Mouse (Mus musculus) hindbrain, embryonic 12.5 days (tissue): ENCODE data around the gene Zfp784. TPM values are rescaled to one million over a fixed set of nuclear protein-coding genes. Genes with fewer than 3 reads are reported as not detected.
A peak's percentile ranks its signal among the peaks of the same experiment; 100 is the strongest.
"Not testable (repeated sequence)": the region's sequence is repeated elsewhere in the genome, so short reads cannot be mapped to it uniquely, and the experiment has no call there.

Source experiments
- ATAC-seq: fragments of 200-750 bp; cut with Nextera tagmentation; 2 replicates; pipeline ENCODE4 v1.8.0; 2017; ENCODE audit warnings: moderate TSS enrichment; ENCODE audit not compliant: low FRiP score
- H3K27ac ChIP-seq: fragments of 300-500 bp; sonication (generic); 2 replicates; pipeline ENCODE4 v1.5.1; 2016; ENCODE audit warnings: mild to moderate bottlenecking
- H3K27me3 ChIP-seq: fragments of 300-500 bp; sonication (generic); 2 replicates; pipeline ENCODE4 v1.6.1; 2016; ENCODE audit warnings: mild to moderate bottlenecking
- H3K36me3 ChIP-seq: fragments of 300-500 bp; sonication (generic); 2 replicates; pipeline ENCODE4 v1.6.1; 2016; ENCODE audit warnings: mild to moderate bottlenecking
- H3K4me1 ChIP-seq: fragments of 300-500 bp; sonication (generic); 2 replicates; pipeline ENCODE4 v1.6.1; 2016
- H3K4me2 ChIP-seq: fragments of 300-500 bp; sonication (generic); replicated peaks from 2 replicates; pipeline ENCODE4 v1.6.1; 2016; ENCODE audit warnings: mild to moderate bottlenecking
- H3K4me3 ChIP-seq: fragments of 300-500 bp; sonication (generic); 2 replicates; pipeline ENCODE4 v1.5.1; 2016; ENCODE audit warnings: mild to moderate bottlenecking
- H3K9ac ChIP-seq: fragments of 300-500 bp; sonication (generic); 2 replicates; pipeline ENCODE4 v1.6.1; 2016; ENCODE audit warnings: mild to moderate bottlenecking, moderate library complexity
- H3K9me3 ChIP-seq: fragments of 300-500 bp; sonication (generic); replicated peaks from 2 replicates; pipeline ENCODE4 v1.6.1; 2016; ENCODE audit warnings: mild to moderate bottlenecking
- WGBS: fragments of 180-500 bp; shearing (Covaris S2); methylation state at CpG from one replicate; pipeline ENCODE4 v1.1.7; 2016; 5-methylcytosine and 5-hydroxymethylcytosine counted together
- polyA plus RNA-seq: library from polyadenylated mRNA; unstranded; fragments of >200 nt; fragmentation: Nextera tagmentation; extraction: Ambion mirVana; gene quantifications from 2 replicates; pipeline ENCODE4 v1.2.1, GENCODE M21; 2016

The Zfp784 gene
- 6.1 and 6.9 TPM in 2 replicates for polyA plus RNA-seq

GRCm38 (mm10) chr7:5038109-5038732, at the start of gene Zfp784:
Zfp784 (minus strand) TSS chr7:5038446.
- peak within 1 kb of the TSS; percentile 66 for H3K4me3 ChIP-seq
- peaks cover 29% of the 10 kb centered on the region for H3K36me3 ChIP-seq
- peak; percentile 97 for ATAC-seq
- H3K27me3 ChIP-seq = no peaks in the 10 kb centered on the region
- peaks cover 12% of the 10 kb centered on the region; the same call in 1 of the 2 replicates for H3K4me1 ChIP-seq
- H3K9me3 ChIP-seq = no peaks in the 10 kb centered on the region
- peak within 1 kb of the TSS; percentile 98 for H3K27ac ChIP-seq
- peak within 1 kb of the TSS; percentile 54 for H3K4me2 ChIP-seq
- peak within 1 kb of the TSS; percentile 73 for H3K9ac ChIP-seq
- WGBS = under 1% methylated on average over 48 of the region's 48 CpGs

- H3K9ac ChIP-seq = no peak overlapping the region
- H3K36me3 ChIP-seq = peaks cover 46% of the 10 kb centered on the region
- H3K27ac ChIP-seq = no peak overlapping the region
- 89% methylated on average over 4 of the region's 4 CpGs for WGBS
- no peak overlapping the region for H3K4me3 ChIP-seq
- no peaks in the 10 kb centered on the region for H3K9me3 ChIP-seq
- H3K4me1 ChIP-seq = no peaks in the 10 kb centered on the region
- no peak overlapping the region for H3K4me2 ChIP-seq
- no peak for ATAC-seq
- H3K27me3 ChIP-seq = no peaks in the 10 kb centered on the region
Observed at GRCm38 (mm10) chr7:5087886-5088285, 49.6 kb upstream of the Zfp784 start.

GRCm38 (mm10) chr7:5086921-5087440, 48.7 kb upstream of the Zfp784 start:
- H3K4me2 ChIP-seq = no peak overlapping the region
- no peak for ATAC-seq
- peaks cover 40% of the 10 kb centered on the region for H3K36me3 ChIP-seq
- no peak overlapping the region for H3K27ac ChIP-seq
- 80% methylated on average over 5 of the region's 5 CpGs for WGBS
- H3K9ac ChIP-seq = no peak overlapping the region
- H3K4me3 ChIP-seq = no peak overlapping the region
- H3K9me3 ChIP-seq = no peaks in the 10 kb centered on the region
- H3K27me3 ChIP-seq = no peaks in the 10 kb centered on the region
- H3K4me1 ChIP-seq = peaks cover 6% of the 10 kb centered on the region; the same call in 1 of the 2 replicates

- H3K4me3 ChIP-seq = no peak overlapping the region
- no peaks in the 10 kb centered on the region for H3K9me3 ChIP-seq
- no peak overlapping the region for H3K9ac ChIP-seq
- H3K4me2 ChIP-seq = no peak overlapping the region
- H3K27ac ChIP-seq = no peak overlapping the region
- no peak for ATAC-seq
- peaks cover 19% of the 10 kb centered on the region for H3K4me1 ChIP-seq
- peaks cover 34% of the 10 kb centered on the region for H3K36me3 ChIP-seq
- WGBS = 90% methylated on average over 1 of the region's 1 CpGs
- H3K27me3 ChIP-seq = no peaks in the 10 kb centered on the region
Observed at GRCm38 (mm10) chr7:5085512-5085911, 47.3 kb upstream of the Zfp784 start.

- H3K27ac ChIP-seq = no peak overlapping the region
- no peak for ATAC-seq
- WGBS = 92% methylated on average over 18 of the region's 18 CpGs
- H3K4me1 ChIP-seq = peaks cover 19% of the 10 kb centered on the region
- no peak overlapping the region for H3K4me2 ChIP-seq
- no peak overlapping the region for H3K9ac ChIP-seq
- no peak overlapping the region for H3K4me3 ChIP-seq
- H3K27me3 ChIP-seq = no peaks in the 10 kb centered on the region
- no peaks in the 10 kb centered on the region for H3K9me3 ChIP-seq
- peaks cover 33% of the 10 kb centered on the region for H3K36me3 ChIP-seq
Observed at GRCm38 (mm10) chr7:5083325-5084105, 45.3 kb upstream of the Zfp784 start.

- peaks cover 41% of the 10 kb centered on the region for H3K36me3 ChIP-seq
- H3K27ac ChIP-seq = no peak overlapping the region
- H3K9me3 ChIP-seq = no peaks in the 10 kb centered on the region
- ATAC-seq = no peak
- H3K4me3 ChIP-seq = 0 out of 2 replicates have a peak overlapping the region, but pooled peaks have one; percentile 97
- peaks cover 19% of the 10 kb centered on the region for H3K4me1 ChIP-seq
- H3K27me3 ChIP-seq = no peaks in the 10 kb centered on the region
- H3K4me2 ChIP-seq = peak overlapping the region; percentile 92; the same call in 1 of the 2 replicates
- WGBS = 97% methylated on average over 2 of the region's 2 CpGs
- H3K9ac ChIP-seq = no peak overlapping the region; the same call in 1 of the 2 replicates
Observed at GRCm38 (mm10) chr7:5081939-5082338, 43.7 kb upstream of the Zfp784 start.

- H3K27me3 ChIP-seq = no peaks in the 10 kb centered on the region
- no peaks in the 10 kb centered on the region for H3K9me3 ChIP-seq
- H3K4me2 ChIP-seq = peak overlapping the region; percentile 92
- peak overlapping the region; percentile 97 for H3K9ac ChIP-seq
- peaks cover 19% of the 10 kb centered on the region for H3K4me1 ChIP-seq
- H3K4me3 ChIP-seq = peak overlapping the region; percentile 97
- no peak overlapping the region; the same call in 1 of the 2 replicates for H3K27ac ChIP-seq
- 77% methylated on average over 6 of the region's 6 CpGs for WGBS
- H3K36me3 ChIP-seq = peaks cover 44% of the 10 kb centered on the region
- ATAC-seq = no peak
Observed at GRCm38 (mm10) chr7:5081241-5081640, 43.0 kb upstream of the Zfp784 start.

GRCm38 (mm10) chr7:5080815-5081214, 42.6 kb upstream of the Zfp784 start:
- no peaks in the 10 kb centered on the region for H3K27me3 ChIP-seq
- H3K36me3 ChIP-seq = peaks cover 45% of the 10 kb centered on the region
- peaks cover 19% of the 10 kb centered on the region for H3K4me1 ChIP-seq
- H3K27ac ChIP-seq = peak overlapping the region; percentile 90
- no peaks in the 10 kb centered on the region for H3K9me3 ChIP-seq
- ATAC-seq = no peak
- H3K4me3 ChIP-seq = peak overlapping the region; percentile 97
- H3K9ac ChIP-seq = peak overlapping the region; percentile 97
- H3K4me2 ChIP-seq = peak overlapping the region; percentile 92
- WGBS = 20% methylated on average over 6 of the region's 6 CpGs

- WGBS = under 1% methylated on average over 76 of the region's 81 CpGs
- H3K9me3 ChIP-seq = no peaks in the 10 kb centered on the region
- peaks cover 19% of the 10 kb centered on the region for H3K4me1 ChIP-seq
- peak; percentile 98 for ATAC-seq
- peak within 1 kb of the TSS; percentile 97 for H3K4me3 ChIP-seq
- H3K36me3 ChIP-seq = peaks cover 50% of the 10 kb centered on the region
- H3K4me2 ChIP-seq = peak within 1 kb of the TSS; percentile 92
- H3K27ac ChIP-seq = peak within 1 kb of the TSS; percentile 90
- H3K27me3 ChIP-seq = no peaks in the 10 kb centered on the region
- H3K9ac ChIP-seq = peak within 1 kb of the TSS; percentile 97
Observed at GRCm38 (mm10) chr7:5080010-5080751, 41.9 kb upstream of the Zfp784 start, which contains the start of gene Epn1. Epn1 (plus strand) TSS chr7:5080235.

- Histone ChIP-seq H3K9ac (peak overlapping the region; percentile 97; the same call in 1 of the 2 replicates), H3K36me3 (peaks cover 53% of the 10 kb centered on the region), H3K4me2 (peak overlapping the region; percentile 92), H3K27ac (peak overlapping the region; percentile 90), H3K4me1 (peaks cover 19% of the 10 kb centered on the region), H3K4me3 (peak overlapping the region; percentile 97)
- H3K9me3 ChIP-seq, H3K27me3 ChIP-seq: not testable (repeated sequence)
- WGBS = 51% methylated on average over 10 of the region's 13 CpGs
- ATAC-seq = peak; percentile 51
Observed at GRCm38 (mm10) chr7:5079365-5080009, 41.2 kb upstream of the Zfp784 start.

- no peak overlapping the region for H3K27ac ChIP-seq
- peaks cover 13% of the 10 kb centered on the region for H3K4me1 ChIP-seq
- 96% methylated on average over 2 of the region's 2 CpGs for WGBS
- no peak overlapping the region for H3K4me2 ChIP-seq
- no peak for ATAC-seq
- peaks cover 67% of the 10 kb centered on the region for H3K36me3 ChIP-seq
- H3K9me3 ChIP-seq = no peaks in the 10 kb centered on the region
- H3K4me3 ChIP-seq = no peak overlapping the region
- H3K27me3 ChIP-seq = no peaks in the 10 kb centered on the region
- no peak overlapping the region for H3K9ac ChIP-seq
Observed at GRCm38 (mm10) chr7:5076931-5077330, 38.7 kb upstream of the Zfp784 start.
